Mouse (Mus musculus) neural tube, embryonic 11.5 days (tissue): ENCODE data around the gene Arhgap42. TPM values are rescaled to one million over a fixed set of nuclear protein-coding genes. Genes with fewer than 3 reads are reported as not detected.

Experiments
- ATAC-seq: fragments of 200-750 bp; cut with Nextera tagmentation; 2 replicates; pipeline ENCODE4 v1.8.0; 2017; ENCODE audit warnings: moderate number of reproducible peaks, mild to moderate bottlenecking, moderate TSS enrichment, moderate library complexity; ENCODE audit not compliant: insufficient read depth, low FRiP score, low TSS enrichment
- DNase-seq: peaks from one replicate; pipeline ENCODE4 v3.0.0-alpha.2; 2015; ENCODE audit warnings: low spot score
- H3K27ac ChIP-seq: fragments of 300-500 bp; sonication (generic); 2 replicates; pipeline ENCODE4 v1.5.1; 2014; ENCODE audit warnings: low read depth, mild to moderate bottlenecking, low read length
- H3K27me3 ChIP-seq: fragments of 300-500 bp; sonication (generic); 2 replicates; pipeline ENCODE4 v1.6.1; 2014; ENCODE audit warnings: mild to moderate bottlenecking, low read length, mixed read lengths; ENCODE audit not compliant: control insufficient read depth, insufficient read depth
- H3K36me3 ChIP-seq: fragments of 300-500 bp; sonication (generic); 2 replicates; pipeline ENCODE4 v1.6.1; 2014; ENCODE audit warnings: mild to moderate bottlenecking, low read length, moderate library complexity, mixed read lengths; ENCODE audit not compliant: control insufficient read depth, insufficient read depth
- H3K4me1 ChIP-seq: fragments of 300-500 bp; sonication (generic); 2 replicates; pipeline ENCODE4 v1.6.1; 2014; ENCODE audit warnings: low read length, mixed read lengths; ENCODE audit not compliant: control insufficient read depth, insufficient read depth
- H3K4me2 ChIP-seq: fragments of 300-500 bp; sonication (generic); 2 replicates; pipeline ENCODE4 v1.6.1; 2014; ENCODE audit warnings: low read depth, mild to moderate bottlenecking, moderate library complexity
- H3K4me3 ChIP-seq: fragments of 300-500 bp; sonication (generic); 2 replicates; pipeline ENCODE4 v1.5.1; 2014; ENCODE audit warnings: low read depth, low read length
- H3K9ac ChIP-seq: fragments of 300-500 bp; sonication (generic); 2 replicates; pipeline ENCODE4 v1.6.1; 2014; ENCODE audit warnings: mild to moderate bottlenecking, low read length
- H3K9me3 ChIP-seq: fragments of 300-500 bp; sonication (generic); 2 replicates; pipeline ENCODE4 v1.6.1; 2016; ENCODE audit warnings: low read length; ENCODE audit not compliant: control insufficient read depth
- WGBS: fragments of 180-500 bp; shearing (Covaris S2); extraction: QIAGEN DNeasy Blood & Tissue Kit; methylation state at CpG from one replicate; pipeline ENCODE4 v1.1.7; 2014; 5-methylcytosine and 5-hydroxymethylcytosine counted together
- polyA plus RNA-seq: library from polyadenylated mRNA; unstranded; fragments of >200 nt; fragmentation: Nextera tagmentation; extraction: Ambion mirVana; gene quantifications from 2 replicates; pipeline ENCODE4 v1.2.1, GENCODE M21; 2014

The Arhgap42 gene
- polyA plus RNA-seq, 1 experiment from 2014 or later: 22.3 TPM

- H3K27me3 ChIP-seq: no peaks in the 10 kb centered on the region
- peaks cover 11% of the 10 kb centered on the region; the same call in 1 of the 2 replicates for H3K4me1 ChIP-seq
- no peaks in the 10 kb centered on the region for H3K36me3 ChIP-seq
- H3K9ac ChIP-seq: no peak overlapping the region
- H3K4me3 ChIP-seq: no peak overlapping the region
- DNase-seq (peak; percentile 14), ATAC-seq (no peak)
- 17% methylated on average over 3 of the region's 3 CpGs for WGBS
- no peak overlapping the region for H3K27ac ChIP-seq
- H3K9me3 ChIP-seq: no peaks in the 10 kb centered on the region
- H3K4me2 ChIP-seq: no peak overlapping the region
Measured at GRCm38 (mm10) chr9:9198645-9199044, 40.3 kb downstream of the Arhgap42 start.

DNA sequence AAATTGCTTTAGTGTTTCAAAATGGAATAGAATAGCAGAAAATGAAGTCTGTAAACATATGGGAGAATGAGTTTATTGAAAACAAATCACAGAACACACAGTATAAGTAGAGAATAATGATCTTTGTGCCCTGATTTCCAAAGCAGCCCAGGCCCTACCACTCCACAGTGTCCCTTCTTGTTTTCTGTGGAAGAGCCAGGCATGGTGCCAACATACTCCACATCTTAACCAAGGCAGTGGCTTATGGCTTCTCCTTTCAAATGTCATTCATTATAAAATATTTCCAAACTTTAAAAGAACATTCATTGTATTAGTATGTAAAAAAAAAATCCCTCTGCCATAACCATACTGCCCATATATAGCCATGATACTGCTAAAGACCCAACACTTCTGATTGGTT, 42.9 kb downstream of the Arhgap42 start:
- no peak overlapping the region for H3K27ac ChIP-seq

GRCm38 (mm10) chr9:9194496-9194895, 44.4 kb downstream of the Arhgap42 start:
- H3K4me3 ChIP-seq: no peak overlapping the region
- WGBS: 50% methylated on average over 1 of the region's 1 CpGs
- no peak for DNase-seq
- no peaks in the 10 kb centered on the region for H3K9me3 ChIP-seq
- H3K27me3 ChIP-seq: no peaks in the 10 kb centered on the region
- H3K36me3 ChIP-seq: no peaks in the 10 kb centered on the region
- no peak overlapping the region for H3K9ac ChIP-seq
- H3K4me2 ChIP-seq: no peak overlapping the region
- H3K27ac ChIP-seq: no peak overlapping the region
- no peak for ATAC-seq
- H3K4me1 ChIP-seq: peaks cover 11% of the 10 kb centered on the region; the same call in 1 of the 2 replicates

More for the DNA sequence above, 42.9 kb downstream of the Arhgap42 start:
- H3K4me3 ChIP-seq: no peak overlapping the region
- H3K4me1 ChIP-seq: peaks cover 11% of the 10 kb centered on the region; the same call in 1 of the 2 replicates
- no peak overlapping the region for H3K4me2 ChIP-seq
- no peak for DNase-seq
- H3K9ac ChIP-seq: no peak overlapping the region
- H3K36me3 ChIP-seq: no peaks in the 10 kb centered on the region
- no peaks in the 10 kb centered on the region for H3K9me3 ChIP-seq
- no peak for ATAC-seq
- no peaks in the 10 kb centered on the region for H3K27me3 ChIP-seq

DNA sequence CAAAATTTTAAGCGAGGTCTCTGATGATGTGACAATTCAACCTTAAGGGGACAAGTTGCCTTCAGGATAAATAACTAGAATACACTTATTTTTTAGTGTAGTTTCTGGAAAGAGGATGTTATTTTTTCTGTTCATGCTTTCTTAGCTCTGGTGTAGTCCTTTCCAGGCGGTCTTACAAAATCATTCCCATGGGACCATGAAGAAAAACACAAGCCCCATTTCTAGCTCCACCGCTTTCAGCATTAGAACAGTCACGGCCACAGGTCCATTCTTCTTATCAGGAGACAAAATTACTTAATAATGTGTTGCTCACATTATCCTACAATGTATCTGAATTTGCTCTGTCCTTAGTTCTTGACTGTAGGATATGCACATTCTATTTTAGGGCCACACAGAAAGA, 46.2 kb downstream of the Arhgap42 start:
- Histone ChIP-seq H3K4me2 (no peak overlapping the region), H3K9ac (no peak overlapping the region), H3K4me1 (no peaks in the 10 kb centered on the region), H3K36me3 (no peaks in the 10 kb centered on the region), H3K27ac (no peak overlapping the region), H3K27me3 (no peaks in the 10 kb centered on the region), H3K9me3 (no peaks in the 10 kb centered on the region), H3K4me3 (no peak overlapping the region)
- no peak for ATAC-seq
- DNase-seq: no peak
- 79% methylated on average over 4 of the region's 4 CpGs for WGBS

GRCm38 (mm10) chr9:9190835-9191234, 48.1 kb downstream of the Arhgap42 start:
- no peak for ATAC-seq
- no peak overlapping the region for H3K4me3 ChIP-seq
- H3K4me1 ChIP-seq: no peaks in the 10 kb centered on the region
- H3K27ac ChIP-seq: no peak overlapping the region
- H3K9me3 ChIP-seq: no peaks in the 10 kb centered on the region
- WGBS: 92% methylated on average over 1 of the region's 1 CpGs
- no peaks in the 10 kb centered on the region for H3K27me3 ChIP-seq
- no peak overlapping the region for H3K4me2 ChIP-seq
- DNase-seq: no peak
- no peak overlapping the region for H3K9ac ChIP-seq
- no peaks in the 10 kb centered on the region for H3K36me3 ChIP-seq

GRCm38 (mm10) chr9:9188167-9188566, 50.7 kb downstream of the Arhgap42 start:
- 88% methylated on average over 3 of the region's 3 CpGs for WGBS
- Histone ChIP-seq H3K36me3 (no peaks in the 10 kb centered on the region), H3K4me3 (no peak overlapping the region), H3K4me1 (no peaks in the 10 kb centered on the region), H3K9ac (no peak overlapping the region), H3K4me2 (no peak overlapping the region), H3K27ac (no peak overlapping the region), H3K9me3 (no peaks in the 10 kb centered on the region), H3K27me3 (no peaks in the 10 kb centered on the region)
- ATAC-seq (no peak), DNase-seq (no peak)

- Histone ChIP-seq H3K36me3 (no peaks in the 10 kb centered on the region), H3K9ac (no peak overlapping the region), H3K4me1 (no peaks in the 10 kb centered on the region), H3K4me2 (no peak overlapping the region), H3K4me3 (no peak overlapping the region), H3K27me3 (no peaks in the 10 kb centered on the region), H3K9me3 (no peaks in the 10 kb centered on the region), H3K27ac (no peak overlapping the region)
- 92% methylated on average over 4 of the region's 4 CpGs for WGBS
- DNase-seq (no peak), ATAC-seq (no peak)
Measured at GRCm38 (mm10) chr9:9177745-9178144, 61.2 kb downstream of the Arhgap42 start.

DNA sequence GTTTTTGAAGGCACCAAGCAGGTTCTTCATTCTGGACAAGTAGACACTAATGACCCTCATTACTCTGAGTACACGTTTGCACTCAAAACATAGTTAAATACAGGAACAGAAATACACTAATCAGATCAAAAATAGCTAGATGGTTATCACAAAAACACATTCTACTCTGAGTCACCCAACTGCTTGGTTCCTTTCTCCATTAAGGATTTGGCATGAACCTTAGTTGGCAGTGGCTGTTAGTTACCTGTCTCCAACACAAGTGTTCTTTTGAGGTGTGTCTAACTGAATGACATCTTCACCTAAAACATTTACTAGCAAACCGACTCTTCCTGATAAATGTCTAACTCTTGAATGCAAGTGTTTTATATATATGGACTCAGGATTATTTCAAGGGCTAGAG, 64.0 kb downstream of the Arhgap42 start:
- Histone ChIP-seq H3K36me3 (no peaks in the 10 kb centered on the region), H3K9me3 (no peaks in the 10 kb centered on the region), H3K4me1 (no peaks in the 10 kb centered on the region), H3K4me3 (no peak overlapping the region), H3K27me3 (no peaks in the 10 kb centered on the region), H3K27ac (no peak overlapping the region), H3K4me2 (no peak overlapping the region), H3K9ac (no peak overlapping the region)
- ATAC-seq (no peak), DNase-seq (no peak)
- 89% methylated on average over 2 of the region's 2 CpGs for WGBS

GRCm38 (mm10) chr9:9174206-9174605, 64.7 kb downstream of the Arhgap42 start:
- Histone ChIP-seq H3K4me3 (no peak overlapping the region), H3K4me2 (no peak overlapping the region), H3K4me1 (no peaks in the 10 kb centered on the region), H3K9ac (no peak overlapping the region), H3K36me3 (no peaks in the 10 kb centered on the region), H3K9me3 (no peaks in the 10 kb centered on the region), H3K27me3 (no peaks in the 10 kb centered on the region), H3K27ac (no peak overlapping the region)
- 91% methylated on average over 5 of the region's 5 CpGs for WGBS
- DNase-seq (no peak), ATAC-seq (no peak)
